Mouse (Mus musculus) gastrocnemius, adult 8-10 months (tissue): ENCODE measurements around the gene Sectm1b. TPM values are rescaled to one million over a fixed set of nuclear protein-coding genes. Genes with fewer than 3 reads are reported as not detected.
"Not testable (repeated sequence)": the region's sequence is repeated elsewhere in the genome, so short reads cannot be mapped to it uniquely, and the experiment has no call there.

Source experiments
- DNase-seq, 2 experiments: peaks; one replicate each; pipeline ENCODE4 v3.0.0; 2022; ENCODE audit warnings: low spot score in 2 of 2
- total RNA-seq, 4 experiments: library from RNA; stranded (reverse); gene quantifications; 2 replicates each; pipeline ENCODE4 v1.2.4; 2022

The Sectm1b gene
- total RNA-seq = not detected

DNA sequence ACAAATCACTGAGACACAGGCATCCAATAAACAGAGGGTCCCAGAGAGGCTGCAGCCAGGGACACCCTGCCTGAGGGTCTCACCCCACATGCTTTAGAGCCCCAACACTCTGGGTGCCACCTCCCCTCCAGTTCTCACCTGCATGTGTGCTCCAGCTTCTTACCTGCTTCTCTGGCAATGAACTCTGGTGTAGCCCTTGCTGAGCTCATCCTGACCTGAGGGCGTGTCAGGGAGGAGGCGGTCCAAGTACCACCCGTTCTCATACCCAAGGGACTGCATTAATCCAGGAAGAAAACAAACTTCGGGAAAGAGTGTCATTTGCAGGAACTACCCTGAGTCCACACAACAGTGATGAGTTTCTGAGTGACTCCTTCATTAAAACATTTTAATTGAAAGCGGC is at the start of gene Sectm1b:
Gene Sectm1b (minus strand): TSS at position 191 of the 400 bp plus-strand sequence.
- DNase-seq = no peak

DNA sequence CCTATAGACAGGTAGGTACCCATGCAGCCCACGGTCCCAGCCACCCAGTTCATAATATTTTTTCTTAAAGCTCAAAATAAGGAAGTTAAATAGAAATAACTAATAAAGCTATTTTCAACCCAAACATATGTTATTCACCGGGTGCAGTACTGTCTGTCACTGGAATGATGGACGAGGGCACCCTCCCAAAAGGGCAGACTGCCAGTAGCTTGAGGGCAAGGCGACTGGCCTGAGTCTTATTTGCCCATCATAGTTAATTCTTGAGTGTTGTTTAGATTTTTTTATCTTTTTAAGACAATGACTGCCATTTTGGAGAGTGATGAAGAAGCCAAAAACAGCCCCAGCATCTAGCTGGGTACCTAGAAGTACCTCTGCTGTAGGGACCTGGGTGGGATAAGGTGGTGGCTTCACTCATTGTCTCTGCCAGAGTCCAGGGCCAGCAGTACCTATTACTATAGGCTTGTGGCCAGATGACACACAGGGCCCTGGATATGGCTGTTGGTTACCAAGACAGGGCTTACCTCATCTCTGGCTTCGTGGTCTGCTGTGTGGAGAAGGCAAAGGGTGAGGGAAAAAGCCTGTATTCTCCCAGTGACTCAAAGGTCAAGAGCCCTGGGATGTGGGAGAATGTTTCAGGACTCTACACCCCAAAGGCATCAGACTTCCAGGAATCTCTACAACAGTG is 48.9 kb upstream of the Sectm1b start:
- no peak for DNase-seq

DNA sequence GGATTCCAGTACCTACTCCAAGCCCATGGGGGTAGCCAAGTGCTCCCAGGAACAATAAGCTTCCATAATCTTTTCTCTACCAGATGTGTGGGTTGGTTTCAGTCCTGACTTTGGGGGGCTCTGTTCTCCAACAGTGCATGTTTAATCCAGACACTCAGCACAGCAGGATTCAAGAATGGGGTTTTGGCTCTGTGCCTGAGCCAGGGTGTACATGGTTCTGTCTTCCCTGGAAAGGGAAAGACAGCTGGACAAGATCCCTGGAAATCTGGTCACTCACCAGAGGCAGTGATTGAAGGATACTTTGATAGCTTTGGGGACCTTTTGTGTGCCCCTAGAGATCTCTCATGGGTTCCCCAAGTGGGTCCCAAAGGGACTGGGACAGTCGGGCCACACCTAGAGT is 48.2 kb upstream of the Sectm1b start:
- DNase-seq = no peak

DNA sequence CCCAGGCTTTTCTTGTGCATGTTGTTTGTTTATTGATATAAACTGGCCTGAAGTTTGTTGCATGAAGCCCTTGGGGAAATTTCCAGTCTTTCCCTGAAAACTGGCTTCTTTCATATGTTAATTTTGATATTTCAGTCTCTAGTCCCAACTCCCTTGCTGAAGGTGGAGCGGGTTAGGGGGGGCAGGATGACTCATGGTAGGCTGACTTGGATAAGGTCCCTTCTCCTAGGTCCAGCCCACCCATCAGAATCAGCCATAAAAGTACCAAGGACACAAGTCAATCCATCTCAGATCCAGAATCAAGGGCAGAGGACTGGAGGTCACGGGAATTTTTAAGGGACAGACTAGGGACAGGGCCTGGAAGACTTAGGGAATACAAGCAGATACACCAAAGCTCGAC is 47.7 kb upstream of the Sectm1b start:
- no peak for DNase-seq

DNA sequence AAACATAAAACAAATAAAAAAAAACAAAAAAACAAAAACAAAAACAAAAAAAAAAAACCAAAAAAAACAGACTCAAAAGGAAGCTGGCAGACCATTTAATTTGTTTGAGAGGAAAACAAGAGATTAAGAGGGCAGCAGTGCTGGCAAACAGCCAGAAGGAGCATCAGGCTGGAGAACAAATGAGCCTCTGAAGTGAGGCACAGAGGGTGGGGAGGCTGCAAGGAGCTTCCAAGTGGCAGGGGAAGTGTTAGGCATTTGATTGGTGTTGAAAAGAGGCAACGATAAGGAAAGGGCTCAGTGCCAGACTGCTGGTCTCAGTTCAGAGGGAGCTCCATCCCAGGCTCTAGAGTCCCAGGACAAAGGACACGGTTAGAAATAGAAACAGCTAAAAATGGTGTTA is 46.6 kb upstream of the Sectm1b start:
- no peak for DNase-seq

DNA sequence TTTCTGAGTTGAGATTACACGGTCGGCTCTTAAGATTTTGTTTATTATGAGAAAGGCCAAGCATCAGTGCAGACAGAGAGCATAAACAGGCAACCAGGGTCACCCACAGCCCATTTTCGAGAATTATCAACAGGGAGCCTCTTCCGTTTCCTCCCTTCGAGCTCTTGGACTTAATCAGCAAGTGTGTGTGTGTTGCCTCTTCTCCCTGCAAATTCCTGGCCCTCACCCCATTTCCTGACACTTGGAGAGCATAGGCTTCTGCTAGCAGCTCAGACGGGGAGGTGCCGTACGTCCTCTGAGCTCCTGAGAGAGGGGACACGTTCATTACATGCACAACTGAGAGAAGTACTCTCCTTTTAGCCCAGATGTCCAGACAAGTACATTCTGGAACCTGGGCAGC is 44.7 kb upstream of the Sectm1b start:
- no peak for DNase-seq

DNA sequence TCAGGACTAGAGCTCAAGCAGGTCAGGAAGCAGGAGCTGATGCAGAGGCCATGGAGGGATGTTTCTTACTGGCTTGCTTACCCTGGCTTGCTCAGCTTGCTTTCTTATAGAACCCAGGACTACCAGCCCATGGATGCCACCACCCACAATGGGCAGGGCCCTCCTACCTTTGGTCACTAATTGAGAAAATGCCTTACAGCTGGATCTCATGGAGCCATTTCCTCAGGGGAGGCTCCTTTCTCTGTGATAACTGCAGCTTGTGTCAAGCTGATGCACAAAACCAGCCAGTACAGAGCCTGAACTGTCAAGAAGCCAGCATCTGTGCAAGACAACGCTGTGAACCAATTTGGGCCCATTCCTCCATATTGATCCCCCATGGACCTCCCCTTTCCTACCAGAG is 43.9 kb upstream of the Sectm1b start:
- DNase-seq = not testable (repeated sequence)

DNA sequence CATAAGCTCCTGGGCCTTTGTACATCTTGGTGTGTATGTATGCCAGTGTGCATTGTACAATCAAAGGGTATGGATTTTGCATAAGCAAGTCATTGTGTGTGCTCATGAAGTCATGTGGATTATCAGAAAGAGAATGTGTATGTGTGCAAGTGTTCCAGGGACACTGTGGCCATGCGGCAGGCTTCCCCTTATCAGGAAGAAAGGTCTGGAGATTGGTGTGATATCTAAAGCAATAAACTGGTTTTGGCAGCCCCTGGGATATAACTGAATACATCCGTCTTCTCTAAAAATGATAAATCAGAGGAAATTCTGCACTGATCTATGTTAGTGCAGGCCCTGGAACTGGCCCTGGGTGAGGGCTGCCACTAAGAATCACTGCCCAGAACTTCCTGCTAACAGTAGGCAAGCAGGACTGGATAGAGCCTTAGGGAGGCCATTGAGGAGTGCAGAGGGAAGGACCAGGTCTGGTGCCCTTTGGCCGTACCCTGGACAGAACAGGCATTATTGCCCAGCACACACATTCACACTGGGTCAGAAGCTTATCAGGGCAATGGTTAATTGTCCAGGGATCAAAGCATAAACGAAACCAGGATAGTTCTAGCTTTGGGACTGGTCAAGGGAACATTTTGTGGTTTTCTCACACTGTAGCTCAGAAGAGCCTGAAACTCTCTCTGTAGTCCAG is 37.9 kb upstream of the Sectm1b start:
- DNase-seq = no peak

DNA sequence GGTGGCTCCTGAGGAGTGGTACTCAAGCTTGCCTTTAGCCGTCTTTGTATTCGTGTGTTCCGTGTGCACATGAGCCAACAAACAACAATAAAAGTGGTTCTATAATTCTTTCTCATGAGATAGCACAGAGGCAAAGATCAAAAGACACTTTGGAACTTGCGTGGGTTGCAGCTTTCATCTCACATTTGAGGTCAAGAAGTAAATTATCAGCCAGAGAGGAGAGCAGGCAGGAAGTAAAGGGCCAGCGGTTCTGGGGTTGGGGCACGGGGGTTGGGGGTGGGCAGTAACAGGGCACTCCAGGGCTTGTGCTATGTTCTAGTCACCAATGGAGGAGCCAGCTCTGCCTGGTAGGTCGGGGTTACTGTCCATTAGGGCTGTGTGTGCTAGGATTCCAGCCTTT is 37.3 kb upstream of the Sectm1b start:
- DNase-seq = no peak

DNA sequence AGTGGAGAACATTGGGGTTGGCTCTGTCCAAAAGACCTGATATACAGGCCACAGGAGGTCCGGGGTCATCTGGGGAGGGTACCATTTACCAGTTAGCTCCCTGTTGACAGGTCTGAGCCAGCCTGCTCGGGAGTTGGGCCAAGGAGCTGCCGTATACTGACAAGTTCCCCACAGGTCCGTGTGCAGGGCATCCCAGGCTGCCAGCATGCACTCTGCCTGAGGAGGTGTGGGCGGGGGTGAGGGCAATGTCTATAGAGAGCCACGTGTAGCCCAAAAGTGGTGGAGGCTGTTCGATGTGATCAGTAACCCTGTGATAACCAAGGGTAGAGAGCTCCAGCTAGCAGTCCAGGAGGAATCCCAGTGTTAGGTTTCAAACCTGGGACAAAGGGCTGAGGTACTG is 36.4 kb upstream of the Sectm1b start:
- no peak for DNase-seq

DNA sequence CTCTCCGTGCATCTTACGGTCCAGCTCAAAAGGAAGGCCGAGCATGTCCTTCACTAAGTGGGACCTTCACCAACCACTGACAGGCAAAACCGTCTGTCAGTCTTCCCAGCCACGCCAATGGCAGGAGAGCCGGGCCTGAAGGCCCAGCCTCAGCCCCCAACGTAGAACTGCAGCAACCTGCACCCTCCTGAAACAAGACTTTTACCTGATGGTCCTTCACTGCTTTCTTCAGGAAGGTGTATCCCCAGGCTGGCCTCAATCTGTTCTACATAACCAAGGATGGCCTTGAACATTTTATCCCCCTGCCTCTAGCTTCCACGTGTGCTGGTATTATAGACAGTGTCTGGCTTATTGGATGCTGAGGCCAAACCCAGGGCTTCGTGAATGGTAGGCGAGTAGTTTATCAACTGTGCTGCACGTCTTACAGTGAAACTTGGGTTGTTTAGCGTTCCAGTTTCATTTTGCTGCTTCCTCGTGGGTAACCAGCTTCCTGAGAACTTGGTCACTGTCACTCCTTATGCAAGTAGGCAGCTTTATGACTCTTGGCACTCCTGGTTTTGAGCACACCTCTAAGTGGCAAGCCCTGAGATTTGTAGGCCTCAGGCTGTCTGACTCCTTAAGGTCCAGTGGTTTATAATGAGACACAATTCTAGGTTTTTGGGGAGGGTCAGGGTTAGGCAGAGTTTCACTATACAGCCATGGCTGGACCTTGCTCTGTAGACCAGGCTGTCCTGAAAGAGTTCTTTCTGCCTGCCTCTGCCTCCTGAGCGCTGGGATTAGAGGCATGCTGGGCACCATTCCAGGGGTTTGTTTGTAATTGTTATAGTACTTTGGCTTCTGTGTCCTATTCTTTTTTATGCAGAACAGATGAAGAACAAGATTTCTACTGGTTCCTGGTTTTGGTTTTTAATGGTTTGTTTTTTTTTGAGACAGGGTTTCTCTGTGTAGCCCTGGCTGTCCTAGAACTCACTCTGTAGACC is 29.5 kb upstream of the Sectm1b start:
- DNase-seq = no peak

DNA sequence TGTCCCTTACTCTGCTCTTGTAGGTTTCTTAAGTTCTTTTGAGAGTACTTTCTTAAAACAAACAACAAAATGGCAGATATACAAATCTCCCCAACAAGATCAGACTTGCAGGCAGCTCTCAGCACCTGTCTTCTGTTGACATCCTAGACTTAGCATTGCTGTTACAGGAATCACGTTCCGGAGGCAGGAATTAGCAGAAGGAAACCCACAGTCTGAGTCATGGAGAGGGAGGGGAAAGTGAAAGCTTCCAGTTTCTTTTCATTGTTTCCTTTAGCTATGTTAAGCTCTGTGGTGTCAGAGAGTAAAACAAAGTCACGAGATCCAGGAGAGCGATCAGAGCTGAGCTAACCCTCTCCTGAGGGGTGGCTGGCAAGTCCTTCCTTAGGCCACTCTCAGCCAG is 27.6 kb upstream of the Sectm1b start:
- no peak for DNase-seq

DNA sequence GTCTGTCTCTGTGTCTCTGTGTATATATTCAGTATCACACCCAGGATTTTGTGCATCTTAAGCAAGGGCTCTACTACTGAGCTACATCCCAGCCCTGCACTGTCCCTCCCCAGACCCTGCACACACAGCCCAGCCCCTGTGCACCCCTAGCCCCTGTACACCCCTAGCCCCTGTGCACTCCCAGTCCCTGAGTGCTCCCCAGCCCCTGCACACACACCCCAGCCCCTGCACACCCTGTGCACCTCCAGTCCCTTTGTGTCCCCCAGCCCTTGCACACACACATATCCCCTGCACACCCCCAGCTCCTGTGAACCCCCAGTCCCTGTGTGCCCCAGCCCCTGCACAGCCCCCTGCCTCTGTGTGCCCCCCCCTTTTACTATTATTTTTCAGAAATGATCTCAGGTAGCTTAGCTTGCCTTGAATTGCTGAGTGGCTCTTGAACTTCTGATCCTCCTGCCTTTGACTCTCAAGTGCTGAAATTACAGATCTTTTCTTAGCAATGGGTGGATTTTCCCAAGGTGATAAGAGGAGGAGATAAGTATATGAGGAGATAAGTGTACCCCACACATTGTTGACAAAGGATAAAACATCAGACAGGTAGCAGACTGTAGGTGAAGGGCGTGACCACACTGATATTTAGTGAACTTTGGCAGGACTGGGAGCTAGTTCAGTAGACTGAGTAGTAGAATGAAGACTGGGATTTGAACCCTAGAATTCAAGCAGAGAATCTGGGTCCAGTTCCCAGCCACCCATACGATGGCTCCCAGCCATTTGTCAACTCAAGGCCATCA is 26.6 kb upstream of the Sectm1b start:
- no peak for DNase-seq

DNA sequence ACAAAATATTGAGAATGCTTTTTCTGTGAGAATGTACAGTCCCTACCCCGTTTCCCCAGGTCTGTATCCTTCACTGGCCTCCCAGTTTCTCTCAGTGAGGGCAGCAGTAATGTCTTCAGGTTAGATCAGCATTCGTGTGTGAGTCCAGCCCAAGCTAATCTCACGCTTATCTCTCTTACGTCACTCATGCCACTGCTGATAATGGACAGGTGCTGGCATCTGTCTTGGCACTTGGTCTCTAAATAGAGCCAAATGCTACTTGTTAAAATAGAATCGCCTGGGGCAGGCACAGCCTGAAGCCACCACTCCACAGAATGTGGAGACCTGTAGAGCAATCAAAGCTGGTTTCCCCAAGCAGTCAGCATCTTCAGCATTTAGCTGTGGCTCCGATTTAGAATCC is 25.6 kb upstream of the Sectm1b start:
- DNase-seq = no peak

DNA sequence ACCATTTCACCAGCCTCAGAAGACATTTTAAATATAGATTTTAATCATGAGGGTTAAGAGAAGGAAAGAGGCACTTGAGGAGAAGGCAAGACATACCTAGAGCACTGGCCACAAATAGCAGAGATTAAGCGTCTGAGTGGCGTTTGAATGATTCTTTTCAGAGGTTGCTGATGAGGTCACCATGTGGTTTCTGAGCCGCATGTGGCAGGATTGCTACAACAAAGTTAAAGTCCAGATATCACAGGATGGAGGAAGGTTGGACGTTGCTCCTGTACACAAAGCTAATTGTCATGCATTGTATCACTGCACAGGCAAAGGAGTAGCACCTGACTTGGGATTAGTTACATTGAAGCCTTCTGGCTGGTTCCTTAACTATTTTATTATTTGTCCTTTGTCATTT is 22.9 kb upstream of the Sectm1b start:
- DNase-seq = no peak

DNA sequence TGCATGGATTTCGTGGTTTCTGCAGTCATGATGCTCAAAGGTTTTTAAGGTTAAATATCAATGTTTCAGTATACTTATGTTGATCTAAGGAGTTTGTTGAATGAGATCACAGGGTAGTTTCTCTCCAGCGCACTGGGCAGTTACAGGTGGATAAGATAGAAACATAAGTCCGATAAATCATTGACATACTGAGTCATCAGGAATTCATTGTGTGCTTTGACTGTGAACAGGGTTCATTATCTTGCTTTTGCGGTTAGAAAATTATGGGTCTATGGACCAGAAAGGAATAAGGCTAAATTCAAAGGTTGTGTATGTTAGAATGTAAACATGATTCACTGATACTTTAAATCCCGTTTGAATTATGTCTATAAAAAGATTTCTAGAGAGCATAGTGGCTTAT is 21.8 kb upstream of the Sectm1b start:
- no peak for DNase-seq

DNA sequence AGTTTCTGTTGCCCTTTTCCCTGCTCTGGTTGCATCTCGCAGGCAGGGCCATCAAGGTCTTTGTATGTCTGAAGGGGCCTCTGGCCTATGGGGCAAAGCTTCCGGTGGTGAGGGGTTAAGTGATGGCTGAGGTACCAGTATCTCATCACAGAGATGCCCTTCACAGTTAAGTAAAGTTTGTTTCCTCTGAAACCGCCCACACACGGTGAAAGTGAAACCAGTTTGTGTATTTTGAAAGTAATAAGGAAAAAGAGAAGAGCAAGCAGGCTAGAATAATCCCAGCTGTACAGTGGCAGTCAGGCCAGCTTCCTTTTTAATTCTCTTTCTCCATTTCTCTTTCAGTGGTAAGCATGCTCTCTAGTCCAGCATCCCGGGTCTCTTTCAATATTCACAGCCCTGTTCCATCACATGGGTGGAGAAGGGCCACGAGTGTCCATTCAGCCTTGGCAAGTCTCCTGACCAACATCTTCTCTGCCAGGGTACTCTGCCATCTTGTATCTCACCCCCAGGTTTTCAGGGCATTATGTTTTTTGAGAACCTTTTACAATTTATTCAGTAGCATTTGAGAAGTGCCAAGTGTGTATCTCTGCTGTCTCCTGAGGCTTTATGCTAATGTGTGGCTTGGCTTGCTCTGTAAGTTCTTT is 19.6 kb upstream of the Sectm1b start:
- DNase-seq = no peak

DNA sequence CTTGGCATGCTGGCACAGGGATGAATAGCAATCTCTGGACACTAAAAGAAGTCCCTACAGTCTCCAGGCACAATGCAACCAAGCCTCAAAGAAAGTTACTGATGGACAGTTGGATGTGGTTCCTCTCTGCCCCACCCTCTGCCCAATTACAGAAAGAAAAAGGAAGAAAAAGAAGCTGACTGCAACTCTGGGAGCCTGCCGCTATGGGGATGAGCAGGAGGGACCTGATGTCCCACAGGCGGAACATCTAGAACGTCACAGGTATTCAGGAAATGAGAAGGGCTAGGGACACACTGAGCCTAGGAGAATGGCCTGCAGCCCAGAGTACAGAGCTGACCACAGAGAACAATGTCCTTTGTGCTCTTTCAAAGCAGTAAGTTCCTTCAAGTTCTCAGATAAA is 18.9 kb upstream of the Sectm1b start:
- no peak for DNase-seq

DNA sequence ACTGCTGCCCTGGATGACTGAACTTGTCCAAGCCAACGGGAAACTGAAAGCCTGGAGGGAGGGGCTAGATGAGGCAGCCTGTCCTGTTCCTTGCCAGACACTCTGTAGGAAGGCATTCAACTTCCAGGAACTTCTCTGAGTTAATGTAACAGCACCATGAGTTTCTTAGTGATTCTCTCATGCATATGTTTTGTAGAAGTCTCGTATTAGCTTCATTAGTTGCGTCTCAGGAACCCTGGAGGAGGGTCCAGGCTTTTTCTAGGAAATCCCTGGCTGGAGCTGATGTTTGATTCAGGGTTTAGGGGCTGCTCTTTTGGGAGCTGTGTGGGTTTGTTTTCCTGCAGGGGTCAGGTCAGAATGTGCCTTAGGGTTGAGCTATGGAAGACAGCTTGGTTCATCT is 17.8 kb upstream of the Sectm1b start, which contains the start of gene Sectm1a:
Gene Sectm1a (minus strand): TSS at position 101 of the 400 bp plus-strand sequence.
- no peak for DNase-seq

DNA sequence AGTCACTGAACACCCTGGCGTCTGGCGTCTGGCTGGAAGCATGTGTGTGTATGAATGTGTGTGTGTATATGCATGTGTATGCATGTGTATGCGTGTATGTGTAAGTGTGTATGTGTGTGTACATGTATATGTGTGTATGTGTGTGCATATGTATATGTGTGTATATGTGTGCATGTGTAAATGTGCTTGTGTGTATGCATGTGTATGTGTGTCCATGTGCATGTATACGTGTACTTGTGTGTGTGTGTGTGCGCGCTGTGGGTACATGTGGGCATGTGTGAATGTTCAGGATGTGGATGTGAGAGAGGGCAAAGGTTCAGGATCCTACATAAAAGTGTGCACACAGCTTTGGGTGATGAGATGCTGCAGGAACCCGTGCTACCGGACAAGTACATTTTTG is 17.0 kb upstream of the Sectm1b start:
- DNase-seq = no peak

DNA sequence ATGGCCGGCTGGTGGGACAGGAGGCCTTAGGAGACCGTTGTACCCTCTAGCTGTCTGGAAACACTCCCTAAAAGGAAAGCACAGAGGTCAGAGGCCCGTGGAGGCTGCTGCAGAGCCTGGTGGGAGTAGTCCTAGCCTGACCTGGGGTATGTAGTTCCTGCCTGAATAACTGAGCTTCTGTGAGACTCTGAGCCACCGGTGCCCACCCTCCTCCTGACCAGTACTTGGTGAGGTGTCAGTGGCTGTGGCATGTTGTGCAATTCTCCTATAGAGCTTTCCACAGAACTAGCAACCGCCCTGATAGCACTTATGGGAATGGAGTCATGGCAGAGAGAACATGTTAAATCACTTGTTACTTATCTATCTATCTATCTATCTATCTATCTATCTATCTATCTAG is 12.3 kb upstream of the Sectm1b start:
- DNase-seq = no peak
